Mouse (Mus musculus): ENCODE results near the gene Cyld. TPM values are rescaled to one million over a fixed set of nuclear protein-coding genes. Genes with fewer than 3 reads are reported as not detected.
A peak's percentile ranks its signal among the peaks of the same experiment; 100 is the strongest.

Cyld gene
- polyA plus RNA-seq, 1 experiment from 2014 or later: 18.1 TPM

DNA sequence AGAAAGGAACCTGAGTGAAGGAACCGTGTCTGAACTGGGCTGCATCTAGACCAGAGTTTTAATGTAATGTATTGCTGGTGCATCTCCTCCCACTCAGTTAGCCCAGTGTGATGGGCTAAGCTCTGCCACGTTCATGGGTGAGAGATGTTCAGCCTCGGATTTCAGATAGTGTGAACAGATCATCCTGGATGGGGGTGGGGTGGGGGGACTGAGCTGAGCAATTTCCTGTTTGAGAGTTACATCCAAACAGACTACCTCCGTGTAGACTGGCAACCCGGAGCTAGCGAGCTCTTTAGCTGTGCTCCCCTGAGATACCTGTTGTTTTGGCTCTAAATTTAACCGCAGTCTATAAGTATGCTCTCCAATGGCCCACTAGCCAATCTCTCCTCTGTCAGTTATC is 4.9 kb upstream of the Cyld start:
- ATAC-seq (ENCODE audit: insufficient number of reproducible peaks, insufficient read depth, low FRiP score, low read depth): no peak
- no peak overlapping the region for H3K4me2 ChIP-seq (replicated peaks; ENCODE audit: low read depth, low read length)

DNA sequence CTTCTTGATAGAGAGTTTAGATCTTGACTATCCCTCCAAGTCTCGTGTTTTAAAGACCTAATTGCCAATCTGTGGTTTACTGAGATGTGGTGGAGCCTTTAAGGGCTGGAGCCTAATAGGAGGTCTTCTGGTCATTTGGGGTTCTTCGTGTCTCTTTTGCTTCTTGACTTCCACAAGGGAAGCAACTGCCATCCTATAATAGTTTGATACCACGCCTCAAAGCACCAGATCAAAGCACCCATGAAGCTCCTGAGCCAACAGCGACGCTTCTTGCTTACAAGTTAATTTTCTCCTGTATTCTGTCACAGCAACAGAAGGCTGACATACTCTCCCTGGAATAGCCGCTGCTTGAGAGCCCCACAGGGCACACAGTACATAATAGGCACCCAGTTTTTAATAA is 4.0 kb upstream of the Cyld start:
- Histone ChIP-seq H3K36me3 (ENCODE audit: control insufficient read depth, insufficient read depth, low read length) (no peaks in the 10 kb centered on the region), H3K4me1 (ENCODE audit: control insufficient read depth, insufficient read depth, low read length) (peaks cover 3% of the 10 kb centered on the region; the same call in 1 of the 2 replicates), H3K4me2 (replicated peaks; ENCODE audit: low read depth, low read length) (no peak overlapping the region), H3K4me3 (ENCODE audit: low read depth, low read length) (no peak overlapping the region), H3K27ac (ENCODE audit: low read length) (no peak overlapping the region), H3K27me3 (ENCODE audit: control insufficient read depth, insufficient read depth, low read length) (no peaks in the 10 kb centered on the region), H3K9me3 (ENCODE audit: control insufficient read depth, low read depth, low read length) (no peaks in the 10 kb centered on the region), H3K9ac (replicated peaks; ENCODE audit: low read depth, low read length) (no peak overlapping the region)
- no peak for ATAC-seq (ENCODE audit: insufficient number of reproducible peaks, insufficient read depth, low FRiP score, low read depth)
- 86% methylated on average over 6 of the region's 6 CpGs for WGBS

More for the DNA sequence above, 4.9 kb upstream of the Cyld start:
- no peak overlapping the region for H3K27ac ChIP-seq (ENCODE audit: low read length)
- H3K9ac ChIP-seq (replicated peaks; ENCODE audit: low read depth, low read length): no peak overlapping the region
- H3K4me3 ChIP-seq (ENCODE audit: low read depth, low read length): no peak overlapping the region
- no peaks in the 10 kb centered on the region for H3K4me1 ChIP-seq (ENCODE audit: control insufficient read depth, insufficient read depth, low read length)
- H3K27me3 ChIP-seq (ENCODE audit: control insufficient read depth, insufficient read depth, low read length): no peaks in the 10 kb centered on the region
- no peaks in the 10 kb centered on the region for H3K36me3 ChIP-seq (ENCODE audit: control insufficient read depth, insufficient read depth, low read length)
- WGBS: 28% methylated on average over 7 of the region's 7 CpGs
- no peaks in the 10 kb centered on the region for H3K9me3 ChIP-seq (ENCODE audit: control insufficient read depth, low read depth, low read length)

DNA sequence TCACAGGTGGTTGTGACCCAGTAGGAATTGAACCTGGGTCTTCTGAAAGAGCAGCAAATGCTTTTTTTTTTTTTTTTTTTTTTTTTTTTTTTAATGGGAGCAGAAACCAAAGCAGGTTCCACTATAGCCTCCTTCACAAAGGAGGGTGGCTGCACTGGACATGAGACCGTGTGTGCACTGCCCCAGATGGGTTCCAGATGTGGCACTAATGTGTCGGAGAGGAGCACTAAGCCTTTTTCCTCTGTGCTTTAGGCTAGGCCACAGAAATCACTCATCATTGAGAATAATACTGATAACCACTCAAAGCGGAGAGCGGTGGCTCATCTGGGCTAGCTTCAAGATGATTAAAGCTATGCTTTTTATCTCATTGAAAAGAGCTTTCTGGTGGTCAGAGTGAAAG is 3.5 kb upstream of the Cyld start:
- H3K9ac ChIP-seq (replicated peaks; ENCODE audit: low read depth, low read length): no peak overlapping the region
- H3K9me3 ChIP-seq (ENCODE audit: control insufficient read depth, low read depth, low read length): no peaks in the 10 kb centered on the region
- no peak overlapping the region for H3K4me3 ChIP-seq (ENCODE audit: low read depth, low read length)
- no peaks in the 10 kb centered on the region for H3K27me3 ChIP-seq (ENCODE audit: control insufficient read depth, insufficient read depth, low read length)
- H3K36me3 ChIP-seq (ENCODE audit: control insufficient read depth, insufficient read depth, low read length): no peaks in the 10 kb centered on the region
- 76% methylated on average over 4 of the region's 4 CpGs for WGBS
- H3K4me2 ChIP-seq (replicated peaks; ENCODE audit: low read depth, low read length): no peak overlapping the region
- no peak overlapping the region for H3K27ac ChIP-seq (ENCODE audit: low read length)
- no peak for ATAC-seq (ENCODE audit: insufficient number of reproducible peaks, insufficient read depth, low FRiP score, low read depth)
- peaks cover 5% of the 10 kb centered on the region; the same call in 1 of the 2 replicates for H3K4me1 ChIP-seq (ENCODE audit: control insufficient read depth, insufficient read depth, low read length)

DNA sequence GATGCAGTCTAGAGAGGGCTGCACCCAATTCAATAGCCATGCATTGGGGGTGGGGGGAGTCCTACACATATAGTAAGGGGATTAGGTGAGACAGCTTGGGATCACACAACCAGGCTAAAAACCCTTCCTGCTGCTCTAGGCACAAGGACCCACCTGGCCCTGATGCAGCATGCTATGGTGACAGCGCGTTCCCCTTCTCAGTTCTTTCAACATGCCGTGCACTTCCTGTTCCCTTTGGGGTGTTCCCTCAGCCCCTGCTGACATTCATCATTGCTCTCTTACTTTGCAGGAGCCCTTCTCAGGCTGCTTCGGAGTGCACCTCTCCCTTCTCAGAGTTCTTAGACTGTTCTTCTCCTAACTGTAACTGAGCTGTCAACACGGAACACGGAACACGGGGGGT is 2.5 kb upstream of the Cyld start:
- no peaks in the 10 kb centered on the region for H3K36me3 ChIP-seq (ENCODE audit: control insufficient read depth, insufficient read depth, low read length)
- H3K9me3 ChIP-seq (ENCODE audit: control insufficient read depth, low read depth, low read length): no peaks in the 10 kb centered on the region
- H3K4me1 ChIP-seq (ENCODE audit: control insufficient read depth, insufficient read depth, low read length): peaks cover 5% of the 10 kb centered on the region; the same call in 1 of the 2 replicates
- no peak overlapping the region for H3K9ac ChIP-seq (replicated peaks; ENCODE audit: low read depth, low read length)
- H3K4me2 ChIP-seq (replicated peaks; ENCODE audit: low read depth, low read length): no peak overlapping the region
- H3K4me3 ChIP-seq (ENCODE audit: low read depth, low read length): no peak overlapping the region
- H3K27me3 ChIP-seq (ENCODE audit: control insufficient read depth, insufficient read depth, low read length): no peaks in the 10 kb centered on the region
- H3K27ac ChIP-seq (ENCODE audit: low read length): no peak overlapping the region
- WGBS: 58% methylated on average over 7 of the region's 7 CpGs
- no peak for ATAC-seq (ENCODE audit: insufficient number of reproducible peaks, insufficient read depth, low FRiP score, low read depth)

DNA sequence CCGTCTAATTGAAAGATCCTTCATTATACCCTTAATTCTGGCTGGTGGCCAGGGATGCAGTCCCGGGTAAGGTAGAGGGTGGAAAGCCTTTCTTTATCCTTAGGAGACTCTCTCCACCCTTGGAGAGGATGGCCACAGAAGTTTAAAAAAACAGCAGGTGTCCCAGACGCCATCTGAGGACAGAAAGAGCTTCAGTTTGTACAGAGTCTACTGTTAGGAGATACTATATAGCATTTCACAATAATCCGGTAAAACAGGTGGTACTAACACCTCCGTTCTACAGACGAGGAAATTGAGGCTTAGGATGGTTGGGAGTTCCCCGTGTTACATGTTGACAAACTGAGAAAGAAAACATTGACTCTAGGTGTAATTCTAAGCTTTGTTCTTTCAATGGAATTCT is 600 bp upstream of the Cyld start:
- H3K9me3 ChIP-seq (ENCODE audit: control insufficient read depth, low read depth, low read length): no peaks in the 10 kb centered on the region
- H3K36me3 ChIP-seq (ENCODE audit: control insufficient read depth, insufficient read depth, low read length): no peaks in the 10 kb centered on the region
- H3K4me1 ChIP-seq (ENCODE audit: control insufficient read depth, insufficient read depth, low read length): peaks cover 5% of the 10 kb centered on the region; the same call in 1 of the 2 replicates
- no peak for ATAC-seq (ENCODE audit: insufficient number of reproducible peaks, insufficient read depth, low FRiP score, low read depth)
- WGBS: 18% methylated on average over 7 of the region's 7 CpGs
- peak overlapping the region; percentile 48 for H3K4me2 ChIP-seq (replicated peaks; ENCODE audit: low read depth, low read length)
- peak overlapping the region; percentile 26 for H3K4me3 ChIP-seq (ENCODE audit: low read depth, low read length)
- no peaks in the 10 kb centered on the region for H3K27me3 ChIP-seq (ENCODE audit: control insufficient read depth, insufficient read depth, low read length)
- no peak overlapping the region for H3K9ac ChIP-seq (replicated peaks; ENCODE audit: low read depth, low read length)
- H3K27ac ChIP-seq (ENCODE audit: low read length): no peak overlapping the region

DNA sequence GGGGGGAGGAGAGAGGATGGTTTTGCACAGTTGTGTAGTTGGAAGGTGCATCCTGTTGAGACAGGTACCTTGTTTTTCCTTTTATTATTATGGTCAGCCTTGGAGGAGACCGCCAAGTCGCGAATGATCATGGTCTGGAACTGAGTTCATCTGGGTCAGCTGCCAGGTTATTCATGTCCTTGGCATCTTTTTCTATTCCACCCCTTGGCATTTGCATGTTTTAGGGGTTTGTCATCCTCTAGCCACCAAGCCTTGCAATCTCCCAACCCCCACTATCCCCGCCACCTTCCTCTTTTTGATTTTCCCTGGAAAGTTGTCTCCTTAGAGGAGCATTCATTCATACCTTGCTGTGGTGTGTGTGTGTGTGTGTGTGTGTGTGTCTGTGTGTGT is 809 bp downstream of the Cyld start:
- peaks cover 5% of the 10 kb centered on the region; the same call in 1 of the 2 replicates for H3K4me1 ChIP-seq (ENCODE audit: control insufficient read depth, insufficient read depth, low read length)
- no peak overlapping the region for H3K27ac ChIP-seq (ENCODE audit: low read length)
- H3K27me3 ChIP-seq (ENCODE audit: control insufficient read depth, insufficient read depth, low read length): no peaks in the 10 kb centered on the region
- peak overlapping the region; percentile 60 for H3K9ac ChIP-seq (replicated peaks; ENCODE audit: low read depth, low read length)
- H3K4me2 ChIP-seq (replicated peaks; ENCODE audit: low read depth, low read length): peak overlapping the region; percentile 56
- no peaks in the 10 kb centered on the region for H3K9me3 ChIP-seq (ENCODE audit: control insufficient read depth, low read depth, low read length)
- H3K4me3 ChIP-seq (ENCODE audit: low read depth, low read length): peak overlapping the region; percentile 85
- no peak for ATAC-seq (ENCODE audit: insufficient number of reproducible peaks, insufficient read depth, low FRiP score, low read depth)
- no peaks in the 10 kb centered on the region for H3K36me3 ChIP-seq (ENCODE audit: control insufficient read depth, insufficient read depth, low read length)
- WGBS: 24% methylated on average over 4 of the region's 4 CpGs

DNA sequence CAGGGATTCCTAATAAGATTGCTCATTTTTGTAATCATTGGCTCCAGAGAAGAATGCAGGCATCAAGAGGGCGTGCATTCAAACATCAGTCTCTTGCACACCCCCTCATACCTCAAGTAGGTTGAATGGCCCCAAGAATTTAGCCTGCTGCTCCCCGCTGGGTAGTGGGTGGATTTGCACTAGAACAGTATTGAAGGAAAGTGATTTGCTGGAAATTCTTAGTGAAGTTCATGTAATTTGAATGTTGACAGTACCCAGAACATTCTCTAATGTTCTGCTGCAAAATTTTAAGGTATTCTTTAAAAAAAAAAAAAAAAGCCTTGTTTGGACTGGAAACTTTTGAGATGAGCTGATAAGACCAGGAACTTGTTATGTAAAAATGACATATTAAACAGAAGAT is 1.2 kb downstream of the Cyld start:
- ATAC-seq (ENCODE audit: insufficient number of reproducible peaks, insufficient read depth, low FRiP score, low read depth): no peak
- Histone ChIP-seq H3K36me3 (ENCODE audit: control insufficient read depth, insufficient read depth, low read length) (no peaks in the 10 kb centered on the region), H3K4me3 (ENCODE audit: low read depth, low read length) (peak overlapping the region; percentile 85), H3K9me3 (ENCODE audit: control insufficient read depth, low read depth, low read length) (no peaks in the 10 kb centered on the region), H3K27me3 (ENCODE audit: control insufficient read depth, insufficient read depth, low read length) (no peaks in the 10 kb centered on the region), H3K4me2 (replicated peaks; ENCODE audit: low read depth, low read length) (peak overlapping the region; percentile 56), H3K27ac (ENCODE audit: low read length) (no peak overlapping the region), H3K9ac (replicated peaks; ENCODE audit: low read depth, low read length) (no peak overlapping the region), H3K4me1 (ENCODE audit: control insufficient read depth, insufficient read depth, low read length) (peaks cover 5% of the 10 kb centered on the region; the same call in 1 of the 2 replicates)
- 42% methylated on average over 2 of the region's 2 CpGs for WGBS

DNA sequence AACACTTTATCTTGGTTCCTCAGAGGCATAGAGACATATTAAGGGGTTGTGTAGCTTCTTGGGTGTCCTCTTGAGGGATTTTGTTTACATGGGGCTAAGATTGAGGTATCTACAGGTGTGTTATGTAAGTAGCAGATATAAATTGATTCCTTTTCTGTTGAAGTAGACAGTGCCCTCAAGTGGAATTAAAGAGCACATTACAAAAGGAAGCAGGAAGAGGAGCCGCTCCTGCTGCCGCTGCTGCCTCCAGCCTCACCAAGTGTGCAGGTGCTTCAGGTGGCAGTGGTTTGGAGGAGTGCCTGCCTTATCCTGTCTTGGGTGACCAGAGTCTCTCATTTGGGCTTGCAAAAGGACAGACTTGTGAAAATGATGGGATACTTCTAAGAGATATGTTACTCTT is 4.8 kb downstream of the Cyld start:
- no peak overlapping the region for H3K9ac ChIP-seq (replicated peaks; ENCODE audit: low read depth, low read length)
- 17% methylated on average over 2 of the region's 2 CpGs for WGBS
- H3K27me3 ChIP-seq (ENCODE audit: control insufficient read depth, insufficient read depth, low read length): no peaks in the 10 kb centered on the region
- H3K4me1 ChIP-seq (ENCODE audit: control insufficient read depth, insufficient read depth, low read length): peaks cover 5% of the 10 kb centered on the region; the same call in 1 of the 2 replicates
- H3K9me3 ChIP-seq (ENCODE audit: control insufficient read depth, low read depth, low read length): no peaks in the 10 kb centered on the region
- no peak for ATAC-seq (ENCODE audit: insufficient number of reproducible peaks, insufficient read depth, low FRiP score, low read depth)
- H3K36me3 ChIP-seq (ENCODE audit: control insufficient read depth, insufficient read depth, low read length): no peaks in the 10 kb centered on the region
- H3K27ac ChIP-seq (ENCODE audit: low read length): no peak overlapping the region
- H3K4me3 ChIP-seq (ENCODE audit: low read depth, low read length): no peak overlapping the region
- no peak overlapping the region for H3K4me2 ChIP-seq (replicated peaks; ENCODE audit: low read depth, low read length)

DNA sequence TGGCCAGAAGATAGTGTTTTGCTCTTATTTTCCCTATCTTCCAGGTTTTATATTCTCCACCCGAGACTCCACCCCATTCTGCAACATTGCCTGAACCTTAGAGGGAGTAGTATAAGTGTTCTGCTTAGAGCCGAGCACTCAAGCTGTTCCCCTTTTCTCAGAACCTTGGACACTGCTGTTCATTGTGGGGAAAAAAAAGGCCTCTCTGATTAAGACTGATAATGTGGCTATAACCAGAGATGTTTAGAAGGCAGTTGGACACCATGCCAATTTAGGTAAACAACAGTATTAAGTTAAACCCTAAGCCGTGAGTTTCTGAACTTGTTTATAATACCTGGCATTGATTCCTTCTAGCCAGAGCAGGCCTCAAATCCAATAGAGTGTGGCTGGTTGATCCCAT is 6.0 kb downstream of the Cyld start:
- WGBS: 76% methylated on average over 3 of the region's 3 CpGs
- H3K9me3 ChIP-seq (ENCODE audit: control insufficient read depth, low read depth, low read length): no peaks in the 10 kb centered on the region
- no peak overlapping the region for H3K4me3 ChIP-seq (ENCODE audit: low read depth, low read length)
- H3K27me3 ChIP-seq (ENCODE audit: control insufficient read depth, insufficient read depth, low read length): no peaks in the 10 kb centered on the region
- no peak overlapping the region for H3K27ac ChIP-seq (ENCODE audit: low read length)
- no peak overlapping the region for H3K9ac ChIP-seq (replicated peaks; ENCODE audit: low read depth, low read length)
- peaks cover 3% of the 10 kb centered on the region; the same call in 1 of the 2 replicates for H3K4me1 ChIP-seq (ENCODE audit: control insufficient read depth, insufficient read depth, low read length)
- ATAC-seq (ENCODE audit: insufficient number of reproducible peaks, insufficient read depth, low FRiP score, low read depth): no peak
- H3K4me2 ChIP-seq (replicated peaks; ENCODE audit: low read depth, low read length): no peak overlapping the region
- no peaks in the 10 kb centered on the region for H3K36me3 ChIP-seq (ENCODE audit: control insufficient read depth, insufficient read depth, low read length)
